Mouse (Mus musculus): ENCODE data around the gene Axin2.
"Not testable (repeated sequence)": the region's sequence is repeated elsewhere in the genome, so short reads cannot be mapped to it uniquely, and the experiment has no call there.

The Axin2 gene

DNA sequence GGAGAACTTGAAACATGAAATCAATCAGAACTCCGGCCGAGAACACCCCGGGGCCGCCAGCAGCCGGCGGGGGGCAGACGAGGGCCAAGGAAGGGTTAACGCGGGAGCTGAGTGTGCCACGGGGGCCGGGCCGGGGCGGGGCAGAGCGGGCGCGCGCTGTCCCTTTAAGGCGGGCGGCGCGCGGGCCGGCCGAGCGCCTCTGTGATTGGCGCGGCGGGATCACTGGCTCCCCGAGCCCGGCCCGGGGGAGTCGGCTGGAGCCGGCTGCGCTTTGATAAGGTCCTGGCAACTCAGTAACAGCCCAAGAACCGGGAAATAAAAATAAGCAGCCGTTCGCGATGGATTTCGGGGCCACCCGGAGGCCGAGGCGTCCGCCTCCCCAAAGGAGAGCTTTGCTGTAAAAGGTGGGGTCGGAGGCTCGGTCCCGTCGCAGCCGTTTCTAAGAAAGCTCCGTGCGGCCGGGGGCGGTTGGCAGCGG lies at the start of gene Axin2:
Gene Axin2 (plus strand): TSS at position 192 of the 478 bp plus-strand sequence.
- peak; percentile 94 for DNase-seq (ENCODE audit: low read depth)

DNA sequence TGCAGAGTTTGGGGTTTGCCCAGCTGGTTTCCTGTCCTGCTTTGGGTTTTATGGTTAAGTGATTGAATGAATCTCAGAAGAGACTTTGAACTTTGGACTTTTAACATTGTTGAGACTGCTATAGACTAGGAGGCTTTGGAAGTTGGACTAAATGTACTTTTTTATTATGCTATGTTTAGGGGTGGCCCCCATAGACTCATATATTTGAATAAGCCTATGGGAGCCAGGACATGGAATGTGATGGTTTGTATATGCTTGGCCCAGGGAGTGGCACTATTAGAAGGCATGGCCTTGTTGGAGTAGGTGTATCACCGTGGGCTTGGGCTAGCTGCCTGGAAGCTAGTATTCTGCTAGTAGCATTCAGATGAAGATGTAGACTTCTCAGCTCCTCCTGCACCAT lies 48.9 kb upstream of the Axin2 start:
- not testable (repeated sequence) for DNase-seq (ENCODE audit: low read depth)

DNA sequence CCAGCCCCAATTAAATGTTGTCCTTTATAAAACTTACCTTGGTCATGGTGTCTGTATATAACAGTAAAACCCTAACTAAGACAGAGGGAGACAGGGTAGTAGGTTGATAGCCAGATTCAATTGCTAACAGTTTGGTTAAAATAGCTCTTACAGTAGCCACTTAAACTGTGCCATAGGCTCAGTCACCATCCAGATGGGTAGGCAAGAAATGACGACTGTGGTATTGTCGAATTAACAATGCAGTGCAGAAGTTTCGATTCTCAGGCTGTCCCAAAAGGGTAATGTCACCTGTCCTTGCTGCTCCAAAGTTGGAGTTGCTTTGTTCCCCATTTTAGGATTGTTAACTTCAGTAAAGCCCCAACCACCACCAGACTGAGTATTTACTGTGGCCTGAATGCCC lies 48.4 kb upstream of the Axin2 start:
- DNase-seq (ENCODE audit: low read depth) = no peak

DNA sequence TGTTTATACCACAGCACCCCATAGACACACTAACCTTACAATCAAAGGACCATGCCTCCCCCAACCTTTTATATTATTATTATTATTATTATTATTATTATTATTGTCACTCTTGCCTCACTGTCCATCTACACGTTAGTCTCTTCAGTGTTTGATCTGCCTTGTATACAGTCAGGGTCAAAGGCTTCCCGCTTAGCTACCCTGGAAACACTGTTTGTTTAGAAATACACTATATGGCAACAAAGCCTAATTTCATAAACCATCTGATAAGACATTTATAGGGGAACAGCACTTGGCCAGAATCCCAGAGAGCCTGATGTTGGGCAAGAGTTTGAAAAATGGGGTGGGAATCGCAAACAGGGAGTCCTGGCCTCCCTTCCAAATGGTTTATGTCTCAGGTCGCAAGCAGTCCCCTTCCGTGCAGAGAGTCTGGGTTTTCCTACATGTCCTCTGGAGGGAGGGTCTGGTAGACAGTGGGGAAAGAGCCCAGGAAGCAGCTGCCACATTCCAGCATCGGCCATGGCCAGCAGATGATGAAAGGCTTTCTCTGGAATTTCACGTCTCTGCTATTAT lies 43.4 kb upstream of the Axin2 start:
- no peak for DNase-seq (ENCODE audit: low read depth)

DNA sequence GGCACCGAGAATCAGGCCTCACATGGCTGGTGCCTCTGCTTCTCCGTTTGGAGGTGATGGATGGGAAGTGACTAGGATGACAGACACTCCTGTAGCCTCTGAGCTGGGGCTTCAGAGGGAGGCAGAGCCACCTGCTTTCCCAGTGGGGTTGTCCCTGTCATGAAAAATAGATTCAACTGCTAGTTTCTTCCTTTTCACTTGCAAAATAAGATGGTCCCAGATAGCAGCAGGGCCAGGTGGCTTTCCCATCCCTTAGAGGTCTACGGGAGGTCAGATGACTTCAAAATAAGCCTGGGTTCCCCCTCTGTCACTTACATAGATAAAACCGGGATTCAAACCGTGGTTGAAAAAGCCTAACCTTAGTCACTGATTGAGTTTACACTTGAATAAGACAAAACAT lies 42.6 kb upstream of the Axin2 start:
- DNase-seq (ENCODE audit: low read depth) = no peak

DNA sequence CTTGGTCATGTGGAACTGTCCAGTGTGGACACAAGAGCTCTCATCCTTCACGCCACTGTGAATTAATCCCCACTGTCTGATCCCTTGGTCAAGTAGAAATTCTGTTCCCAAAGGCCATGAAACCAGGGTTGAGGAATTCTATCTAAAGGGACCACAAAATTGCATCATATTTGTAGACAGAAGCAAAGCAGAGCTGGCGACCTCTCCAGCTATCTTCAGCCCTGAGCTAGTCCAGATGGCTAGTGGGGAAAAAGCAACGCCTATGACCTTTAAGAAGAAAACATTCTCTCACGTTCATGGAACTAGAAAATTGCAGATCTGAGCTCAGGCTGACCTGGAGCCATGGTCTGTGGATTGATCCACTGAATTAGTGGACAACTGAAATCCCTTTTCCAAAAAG lies 39.6 kb upstream of the Axin2 start:
- no peak for DNase-seq (ENCODE audit: low read depth)

DNA sequence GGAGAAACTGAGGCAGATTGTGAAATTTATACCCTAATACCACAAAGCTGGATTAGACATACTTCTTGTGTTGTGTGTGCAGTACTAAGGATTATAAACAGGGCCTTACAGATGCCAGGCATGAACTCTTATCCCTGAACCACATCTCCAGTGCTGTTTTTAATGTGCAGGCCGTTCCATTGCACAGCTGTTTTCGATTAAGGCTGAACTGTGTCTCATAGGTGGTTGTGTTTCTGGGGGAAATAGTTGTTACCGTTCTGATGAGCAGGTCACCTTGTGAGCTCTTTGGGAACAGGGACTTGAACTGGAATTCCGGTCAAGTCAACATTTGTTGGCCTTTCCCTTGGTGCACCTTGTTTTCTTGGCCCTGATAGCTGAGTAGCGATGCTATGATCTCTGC lies 38.5 kb upstream of the Axin2 start:
- DNase-seq (ENCODE audit: low read depth) = no peak

DNA sequence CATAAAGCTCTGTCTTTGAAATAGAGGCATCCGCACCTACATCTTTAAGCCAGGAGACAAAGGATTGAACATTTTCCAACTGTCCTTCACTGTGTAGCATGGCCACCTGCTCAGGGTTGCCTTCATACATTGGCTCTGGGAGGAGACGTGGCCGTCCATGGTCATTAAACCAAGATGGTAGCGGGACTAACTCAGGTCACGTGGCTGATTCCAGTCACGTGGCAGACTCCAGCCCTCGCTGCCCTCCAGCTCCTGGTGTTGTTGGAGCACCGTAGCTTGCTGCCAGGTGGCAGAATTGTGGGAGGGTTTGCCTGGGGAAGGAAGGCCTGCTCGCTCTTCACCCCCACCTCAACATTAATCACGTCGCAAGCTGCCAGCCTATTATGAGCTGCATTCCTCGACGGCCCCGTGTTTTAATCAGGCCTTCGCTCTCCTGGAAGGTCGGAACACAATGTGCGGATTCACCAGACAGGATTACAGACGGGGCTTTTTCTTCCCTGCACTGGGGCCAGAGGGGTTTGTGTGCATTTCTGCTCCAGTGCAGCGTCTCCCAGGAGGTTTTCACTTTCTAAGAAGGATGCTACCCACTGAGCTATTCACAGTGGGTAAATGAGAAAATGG lies 34.8 kb upstream of the Axin2 start:
- DNase-seq (ENCODE audit: low read depth) = no peak

DNA sequence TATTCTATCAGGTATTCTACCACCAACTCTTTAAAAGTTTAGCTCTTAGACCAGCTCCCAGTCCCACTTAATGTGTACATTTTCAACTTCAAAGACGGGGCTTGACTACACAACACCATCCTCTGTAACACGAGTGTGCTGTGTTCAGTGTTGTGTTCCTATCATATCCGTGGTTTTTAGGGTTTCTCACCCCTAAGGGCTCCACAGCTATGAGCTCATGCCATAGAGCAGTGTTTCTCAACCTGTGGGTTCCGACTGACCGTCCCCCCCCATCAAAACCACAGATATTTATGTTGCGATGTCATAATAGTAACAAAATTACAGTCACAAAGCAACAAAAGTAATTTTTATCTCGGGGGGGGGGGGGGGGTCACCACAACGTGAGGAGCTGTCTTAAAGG lies 34.1 kb upstream of the Axin2 start:
- no peak for DNase-seq (ENCODE audit: low read depth)

DNA sequence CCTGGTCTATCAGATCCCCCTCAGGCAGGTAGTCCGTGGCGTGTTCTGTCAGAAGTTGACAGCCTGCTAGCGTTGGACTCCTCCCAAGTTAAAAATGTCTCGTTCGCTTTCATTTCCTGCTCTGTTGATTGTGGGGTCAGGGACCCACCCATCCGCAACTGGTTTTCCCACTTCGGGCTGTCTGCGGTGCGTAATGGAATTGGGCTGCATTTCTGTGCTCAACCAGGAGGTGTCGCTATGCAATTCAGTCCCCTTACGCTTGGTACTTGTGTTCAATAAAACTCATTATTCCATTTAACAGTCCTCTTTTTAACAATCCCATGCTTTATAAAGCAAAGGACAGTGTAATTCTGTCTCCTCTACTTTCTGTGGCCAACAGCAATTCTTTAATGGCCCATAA lies 31.0 kb upstream of the Axin2 start:
- DNase-seq (ENCODE audit: low read depth) = peak; percentile 77

DNA sequence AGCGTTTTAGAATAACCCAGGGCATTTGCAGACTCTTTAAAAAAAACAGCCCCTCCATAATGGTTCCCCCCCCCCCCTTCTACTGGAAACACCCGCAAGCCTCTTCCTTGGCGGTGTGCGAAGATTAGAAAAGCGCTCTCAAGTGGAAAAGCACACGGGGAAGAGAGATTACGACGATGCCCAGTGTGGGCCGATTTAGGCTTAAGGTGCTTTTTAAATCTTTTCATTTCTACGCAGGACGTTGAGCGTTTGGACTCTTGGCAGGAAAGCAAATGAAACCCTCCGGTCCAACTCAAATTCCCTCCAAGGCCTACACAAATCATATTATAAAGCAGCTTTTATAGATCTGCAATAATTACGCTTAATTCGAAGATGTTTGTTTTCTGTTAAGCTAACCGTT lies 29.6 kb upstream of the Axin2 start:
- no peak for DNase-seq (ENCODE audit: low read depth)

DNA sequence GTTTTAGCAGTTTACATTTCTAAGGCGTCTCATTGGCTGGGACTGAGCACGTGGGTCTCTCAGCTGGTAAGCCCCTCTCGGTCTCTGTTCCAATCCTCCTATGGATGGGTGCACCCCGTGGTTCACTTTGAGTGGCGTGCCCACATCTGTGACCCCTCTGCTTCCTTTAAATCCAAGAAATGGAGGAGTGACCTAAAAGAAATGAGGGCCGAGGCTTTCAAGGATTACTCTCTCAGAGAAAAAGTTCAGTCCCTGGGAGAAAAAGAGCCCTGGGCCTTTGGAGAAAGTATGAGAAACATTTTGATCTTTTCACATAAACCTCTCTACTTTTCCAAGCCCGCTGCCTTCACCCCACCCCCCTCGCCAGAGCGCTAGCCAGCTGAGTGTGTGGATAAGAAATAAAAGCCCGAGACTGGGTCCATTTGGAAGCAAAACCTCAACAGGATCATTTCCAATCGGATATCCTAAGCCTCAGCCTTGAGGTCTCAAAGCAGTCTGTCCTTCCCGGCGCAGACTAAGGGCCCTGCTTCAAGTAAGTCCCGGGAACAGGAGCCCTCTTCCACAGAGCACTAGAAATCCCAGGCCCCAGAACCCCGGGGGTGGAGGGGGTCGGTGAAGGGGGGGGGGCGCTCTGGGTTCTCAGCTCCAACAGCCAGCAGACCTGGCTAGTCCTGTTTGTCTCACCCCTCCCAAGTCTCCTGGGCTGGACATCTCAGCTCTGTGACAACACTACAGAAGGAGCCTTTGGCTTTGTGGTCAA lies 28.9 kb upstream of the Axin2 start:
- no peak for DNase-seq (ENCODE audit: low read depth)

DNA sequence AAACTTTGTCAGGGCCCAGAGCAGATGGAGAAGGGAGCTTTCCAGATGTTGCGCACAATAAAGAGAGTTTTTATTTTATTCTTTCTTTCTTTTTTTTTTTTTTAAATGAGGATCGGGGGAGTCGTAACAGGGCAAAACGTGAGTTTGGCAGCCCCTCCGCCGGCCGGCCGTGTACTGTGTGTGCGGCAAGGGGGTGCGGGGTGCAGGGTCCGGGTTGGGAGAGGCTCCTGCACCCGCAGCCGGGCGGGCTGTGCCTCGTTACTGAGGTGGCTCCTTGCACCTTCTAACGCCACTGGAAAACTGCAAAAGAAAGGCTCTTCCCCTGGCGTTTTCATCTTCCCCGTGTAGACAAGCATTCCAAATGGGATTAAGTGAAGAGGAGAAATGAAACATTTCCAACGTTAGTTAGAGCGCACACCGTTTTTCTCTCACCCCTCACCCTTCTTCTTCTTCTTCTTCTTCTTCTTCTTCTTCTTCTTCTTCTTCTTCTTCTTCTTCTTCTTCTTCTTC lies 28.2 kb upstream of the Axin2 start:
- no peak for DNase-seq (ENCODE audit: low read depth)

DNA sequence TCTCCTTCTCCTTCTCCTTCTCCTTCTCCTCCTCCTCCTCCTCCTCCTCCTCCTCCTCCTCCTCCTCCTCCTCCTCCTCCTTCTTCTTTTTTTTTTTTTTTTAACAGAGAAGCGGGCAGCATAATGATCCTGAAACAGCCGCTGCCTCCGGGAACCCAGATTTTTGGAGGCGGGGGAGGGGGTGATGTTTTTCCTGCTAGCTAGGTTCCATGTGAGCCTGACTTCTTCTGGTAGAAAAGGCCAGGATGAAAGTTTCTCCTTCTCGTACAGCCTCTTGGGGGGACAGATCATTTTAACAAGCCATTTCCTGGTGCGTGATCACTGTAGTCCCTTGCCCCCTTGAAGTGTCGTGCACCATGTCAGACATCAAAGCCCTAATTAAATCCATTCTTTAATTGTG lies 27.7 kb upstream of the Axin2 start:
- no peak for DNase-seq (ENCODE audit: low read depth)

DNA sequence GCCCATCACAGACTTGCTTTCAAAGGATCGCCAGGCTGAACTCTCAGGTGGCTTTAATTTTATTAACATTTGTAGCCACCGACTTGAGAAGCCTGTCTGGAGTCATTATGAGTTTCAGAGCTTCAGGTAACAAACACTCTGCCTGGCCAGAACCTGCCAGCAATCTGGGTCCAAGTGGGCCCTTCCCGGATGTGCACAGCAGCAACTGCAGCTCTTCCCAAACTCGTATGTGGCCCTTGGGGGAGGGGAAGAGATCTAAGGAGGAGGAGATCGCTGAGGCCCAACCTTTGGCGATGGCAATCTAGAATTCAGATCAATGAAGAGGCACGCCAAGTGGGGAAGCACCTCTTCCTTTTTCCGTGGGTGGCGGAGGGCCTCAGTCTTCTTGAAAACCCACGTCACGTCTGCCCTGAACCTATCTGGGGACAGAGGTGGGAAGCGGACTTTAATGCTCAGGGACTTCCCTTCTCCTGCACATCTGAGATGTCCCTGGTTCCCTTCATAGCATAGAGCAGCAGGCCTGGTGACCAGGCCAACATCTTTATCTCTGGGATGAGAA lies 26.8 kb upstream of the Axin2 start:
- peak; percentile 55 for DNase-seq (ENCODE audit: low read depth)

DNA sequence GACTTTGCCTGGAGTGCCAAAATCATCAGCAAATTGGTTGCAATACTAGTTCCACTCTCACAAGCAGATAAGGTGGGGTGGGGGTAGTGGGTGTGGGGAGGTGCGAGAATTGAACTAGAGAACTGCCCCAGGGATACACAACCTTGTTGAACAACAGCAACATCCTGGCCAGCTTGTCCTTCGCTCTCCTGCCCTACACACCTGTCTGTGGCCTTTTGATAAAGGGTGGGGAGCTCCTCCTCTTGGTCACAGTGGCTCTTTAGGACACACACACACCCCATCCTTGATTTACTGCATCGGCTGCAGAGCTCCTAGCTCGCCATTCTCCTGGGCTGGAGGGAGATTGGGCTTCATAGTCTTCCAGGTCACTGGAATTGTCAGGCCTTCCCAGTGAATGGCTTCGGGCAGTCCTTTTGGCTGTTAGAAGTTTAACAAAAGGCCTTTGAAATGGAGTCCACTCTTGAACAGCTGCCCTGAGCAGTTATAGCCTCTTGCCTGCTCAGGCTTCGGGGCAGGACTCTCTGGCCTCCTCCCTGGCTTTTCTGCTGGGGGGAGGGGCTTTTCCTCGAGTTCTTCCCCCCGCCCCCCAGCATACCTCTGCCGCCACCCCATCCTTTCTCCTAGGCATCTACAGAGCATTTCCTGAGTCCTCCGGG lies 26.2 kb upstream of the Axin2 start:
- DNase-seq (ENCODE audit: low read depth) = no peak

DNA sequence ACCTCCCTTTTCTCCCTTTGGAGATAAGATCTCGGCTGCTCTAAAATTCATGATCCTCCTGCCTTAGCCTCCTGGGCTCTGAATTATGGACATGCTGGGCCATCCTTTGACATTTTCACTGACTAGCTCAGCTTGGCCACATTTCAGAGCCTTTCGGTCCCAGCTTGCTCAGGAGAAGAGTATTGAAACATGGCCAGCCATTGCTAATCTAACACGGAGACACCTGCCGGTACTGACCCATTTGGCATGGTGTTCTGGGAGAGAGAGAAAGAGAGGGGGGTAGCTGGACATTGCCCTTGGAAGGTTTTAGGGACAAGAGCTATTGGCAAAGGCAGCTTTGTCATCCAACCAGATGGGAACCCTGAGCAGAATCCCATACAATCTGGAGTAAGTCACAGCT lies 23.1 kb upstream of the Axin2 start:
- no peak for DNase-seq (ENCODE audit: low read depth)

DNA sequence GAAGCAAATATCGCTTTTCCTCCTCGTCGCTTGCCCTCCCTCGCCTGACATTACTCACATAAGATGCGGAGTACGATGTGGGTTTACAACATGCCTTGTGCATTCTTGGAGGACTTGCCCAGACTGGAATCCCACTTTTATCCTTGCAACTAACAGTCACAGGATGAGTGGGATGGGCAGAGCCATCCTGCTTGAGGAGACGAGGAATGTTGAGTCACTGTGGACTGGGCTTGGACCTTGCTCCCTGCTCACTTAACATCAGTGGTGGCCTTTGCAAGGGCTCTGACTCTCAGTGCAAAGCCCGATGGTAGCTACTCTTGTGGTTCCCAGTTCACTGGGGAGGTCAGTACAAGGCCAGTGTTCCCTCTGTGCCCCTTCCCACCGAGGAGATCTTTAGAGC lies 22.1 kb upstream of the Axin2 start:
- no peak for DNase-seq (ENCODE audit: low read depth)

DNA sequence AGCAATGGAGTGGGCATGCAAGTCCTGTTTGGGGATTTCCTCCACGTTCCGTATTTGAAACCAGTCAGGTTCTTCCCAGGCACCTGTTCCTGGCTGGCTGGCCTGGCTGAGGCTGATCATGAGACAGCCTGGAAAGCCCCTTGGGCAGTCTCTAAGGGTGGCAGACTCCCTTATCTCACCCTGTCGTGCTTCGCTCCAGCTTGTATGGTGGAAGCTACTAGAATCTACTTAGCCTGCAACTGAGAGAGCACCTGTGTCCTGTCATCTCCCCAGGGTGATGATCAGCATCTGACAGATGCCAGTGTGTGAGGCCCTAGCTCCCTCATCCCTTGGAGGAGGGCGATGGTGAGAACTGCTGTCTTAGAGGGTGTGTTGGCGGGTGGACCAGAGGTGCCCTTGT lies 21.7 kb upstream of the Axin2 start:
- DNase-seq (ENCODE audit: low read depth) = no peak

DNA sequence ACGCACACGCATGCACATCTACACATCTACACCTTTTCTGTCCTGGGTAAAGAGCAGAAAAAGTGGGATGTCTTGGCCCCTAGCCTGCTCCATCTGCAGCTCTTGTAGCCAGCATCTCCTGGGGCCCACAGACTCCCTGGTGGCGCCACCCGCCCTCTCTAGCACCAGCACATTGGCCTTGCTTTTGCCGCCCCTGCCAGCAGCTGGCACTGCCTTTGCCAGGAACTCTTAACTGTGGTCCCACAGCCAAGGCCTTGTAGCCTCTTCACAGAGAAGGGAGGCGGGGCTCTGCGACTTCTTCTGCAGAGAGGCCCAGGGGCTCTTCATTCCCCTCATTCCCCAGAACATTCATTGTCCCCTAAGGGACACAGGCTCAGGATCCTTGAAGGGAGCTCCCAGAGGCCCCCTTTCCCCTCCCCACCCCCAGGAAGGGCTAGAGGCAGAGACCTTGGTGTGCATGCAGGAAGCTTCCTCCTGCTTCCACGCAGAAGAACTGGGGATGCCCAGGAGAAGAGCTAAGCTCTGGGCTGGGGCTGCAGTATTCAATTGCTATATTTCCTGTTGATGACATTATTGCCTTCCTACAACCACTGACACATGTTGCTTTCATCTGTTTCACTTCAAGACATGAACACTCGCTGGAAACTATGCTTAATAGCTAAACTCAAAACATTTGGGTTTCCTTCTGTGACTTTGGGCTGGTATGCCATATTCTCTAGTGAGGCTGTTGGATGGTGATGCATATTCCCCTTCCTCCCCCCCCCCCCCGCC lies 19.2 kb upstream of the Axin2 start:
- DNase-seq (ENCODE audit: low read depth) = no peak

DNA sequence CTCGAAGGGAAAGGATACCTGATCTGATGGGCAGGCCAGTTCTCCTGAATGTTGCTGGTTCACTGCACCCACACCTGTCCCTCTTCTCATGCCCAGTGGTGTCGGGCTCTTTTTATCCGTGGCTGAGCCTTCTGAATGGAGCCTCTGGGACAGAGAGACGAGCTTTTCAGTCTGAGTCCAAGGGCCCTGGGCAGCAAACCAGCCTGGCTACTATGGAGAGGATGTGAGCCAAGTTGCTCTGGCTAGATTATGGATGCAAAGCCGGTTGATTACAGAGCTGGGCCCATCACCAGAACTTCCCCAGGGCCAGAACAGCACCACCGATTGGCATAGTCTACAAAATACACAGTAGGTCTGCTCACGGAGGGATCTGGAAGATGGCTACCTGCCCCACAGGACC lies 18.5 kb upstream of the Axin2 start:
- no peak for DNase-seq (ENCODE audit: low read depth)

DNA sequence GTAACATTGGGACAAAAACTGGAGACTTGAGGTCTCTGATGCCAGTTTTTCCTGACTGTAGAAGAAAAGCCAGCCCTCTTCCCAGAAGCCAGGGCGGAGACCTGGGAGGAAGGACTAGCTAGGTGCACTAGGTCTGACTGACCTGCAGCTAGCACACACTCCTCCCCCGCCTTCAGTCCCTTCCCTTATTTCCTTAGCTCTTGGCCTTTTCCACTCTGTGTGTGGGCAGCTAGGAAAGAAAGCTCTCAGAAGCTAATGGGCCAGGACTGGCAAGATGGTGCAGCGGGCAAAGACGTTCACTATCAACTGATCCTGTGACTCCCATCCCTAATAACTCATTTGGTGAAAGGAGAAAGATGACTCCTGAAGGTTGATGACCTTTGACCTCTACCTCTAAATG lies 17.8 kb upstream of the Axin2 start:
- DNase-seq (ENCODE audit: low read depth) = no peak

Data from naive thymus-derived CD4-positive, alpha-beta T cell, adult 2 months (primary cell).